Comparison of ENCODE assay signal across 28 mouse cellular contexts in genomic region chr9:107112791-107113190, GRCm38 (mm10).
DNase-seq lines count a peak whose midpoint lies in the region; ATAC-seq and TF ChIP-seq lines count a peak whose summit lies in the region.
"Had no signal": no experiment of that assay in that cellular context is flagged by ENCODE, and none has a peak within 500 bp of the region (broad histone marks: within the 10 kb centered on the region; RNA-seq: fewer than 3 reads in every experiment).

No protein-coding gene starts in this region.

- no peak overlapping the region for H3K4me3 ChIP-seq in intestine, embryonic 16.5 days (ENCODE audit: low read length)
- H3K4me3 ChIP-seq in kidney, embryonic 15.5 days (replicated peaks): no peak overlapping the region
- H3K4me3 ChIP-seq: forebrain, embryonic 15.5 days; heart, embryonic 13.5 days; limb, embryonic 13.5 days; liver, embryonic 12.5 days; neural tube, embryonic 12.5 days had no signal

- TF ChIP-seq POLR2A in brain, embryonic 14.5 days (IDR thresholded peaks at IDR 0.05; ENCODE audit: borderline replicate concordance, extremely low read depth, insufficient read depth, insufficient read length, poor library complexity, severe bottlenecking): no peak

- H3K27ac ChIP-seq in intestine, embryonic 16.5 days (ENCODE audit: low read length): no peak overlapping the region
- H3K27ac ChIP-seq in kidney, embryonic 15.5 days: no peak overlapping the region
- H3K27ac ChIP-seq: forebrain, embryonic 15.5 days; heart, embryonic 13.5 days; hindbrain, postnatal 0 days; limb, embryonic 13.5 days; liver, embryonic 12.5 days; neural tube, embryonic 12.5 days; stomach, postnatal 0 days had no signal

- H3K9me3 ChIP-seq in intestine, embryonic 16.5 days (ENCODE audit: control insufficient read depth, low read length): no peaks in the 10 kb centered on the region
- no peaks in the 10 kb centered on the region for H3K9me3 ChIP-seq in kidney, embryonic 15.5 days (replicated peaks)
- H3K9me3 ChIP-seq: forebrain, embryonic 15.5 days; G1E; heart, embryonic 13.5 days; limb, embryonic 13.5 days; liver, embryonic 12.5 days; neural tube, embryonic 12.5 days had no signal

- H3K36me3 ChIP-seq in intestine, embryonic 16.5 days (ENCODE audit: control insufficient read depth, insufficient read depth, low read length): no peaks in the 10 kb centered on the region
- H3K36me3 ChIP-seq in kidney, embryonic 15.5 days: no peaks in the 10 kb centered on the region
- H3K36me3 ChIP-seq: forebrain, embryonic 15.5 days; G1E; heart, embryonic 13.5 days; limb, embryonic 13.5 days; liver, embryonic 12.5 days; neural tube, embryonic 12.5 days had no signal

- ATAC-seq in monocyte, adult 5-6 weeks (replicated peaks; ENCODE audit: insufficient number of reproducible peaks, low FRiP score, low TSS enrichment, poor library complexity, severe bottlenecking): no peak
- ATAC-seq in intestine, embryonic 16.5 days: no peak
- no peak for ATAC-seq in kidney, embryonic 15.5 days (replicated peaks; ENCODE audit: low FRiP score)
- ATAC-seq: forebrain, embryonic 15.5 days; hindbrain, postnatal 0 days; intestine, postnatal 0 days; liver, embryonic 12.5 days; Patski had no signal

- DNase-seq in cerebellum, adult 11-12 months: peak; percentile 59
- DNase-seq in cerebellum, postnatal 4 days (ENCODE audit: low spot score in 2 of 2): no peak
- peak; percentile 0 for DNase-seq in adipocyte (ENCODE audit: low spot score)
- DNase-seq in brain, embryonic 14.5 days (ENCODE audit: low read depth): peak; percentile 2
- peak; percentile 49 to 67 for DNase-seq in cerebellum, postnatal 10 days
- DNase-seq: B cell, adult 2 months; embryo, embryonic 11 days; gastrocnemius, postnatal 14 days; heart, adult 18-20 months; heart, postnatal 14 days; kidney, postnatal 36 days; lung, adult 18-20 months; lung, postnatal 10 days; right cerebral cortex, postnatal 14 days had no signal

- H3K27me3 ChIP-seq in intestine, embryonic 16.5 days (replicated peaks; ENCODE audit: control insufficient read depth, insufficient read depth, low read length): no peaks in the 10 kb centered on the region
- no peaks in the 10 kb centered on the region for H3K27me3 ChIP-seq in kidney, embryonic 15.5 days
- H3K27me3 ChIP-seq: forebrain, embryonic 15.5 days; heart, embryonic 13.5 days; limb, embryonic 13.5 days; liver, embryonic 12.5 days; neural tube, embryonic 12.5 days had no signal

- no peak overlapping the region for H3K4me2 ChIP-seq in intestine, embryonic 16.5 days (ENCODE audit: low read depth, low read length)
- H3K4me2 ChIP-seq in kidney, embryonic 15.5 days: no peak overlapping the region
- H3K4me2 ChIP-seq: forebrain, embryonic 15.5 days; heart, embryonic 13.5 days; limb, embryonic 13.5 days; liver, embryonic 12.5 days; midbrain, embryonic 11.5 days; neural tube, embryonic 12.5 days had no signal

- H3K4me1 ChIP-seq in intestine, embryonic 16.5 days (ENCODE audit: control insufficient read depth, insufficient read depth, low read length): no peaks in the 10 kb centered on the region
- no peaks in the 10 kb centered on the region for H3K4me1 ChIP-seq in kidney, embryonic 15.5 days
- H3K4me1 ChIP-seq: forebrain, embryonic 15.5 days; heart, embryonic 13.5 days; limb, embryonic 13.5 days; liver, embryonic 12.5 days; neural tube, embryonic 12.5 days had no signal

- no peak for TF ChIP-seq CTCF in brain, embryonic 14.5 days (IDR thresholded peaks at IDR 0.05; ENCODE audit: borderline replicate concordance, extremely low read depth, insufficient read depth, insufficient read length)

- 46% methylated on average over 3 of the region's 3 CpGs for WGBS in intestine, embryonic 16.5 days
- WGBS in kidney, embryonic 15.5 days: 73% methylated on average over 3 of the region's 3 CpGs

- H3K9ac ChIP-seq in intestine, embryonic 16.5 days (ENCODE audit: low read depth, low read length): no peak overlapping the region
- H3K9ac ChIP-seq in kidney, embryonic 15.5 days: no peak overlapping the region
- H3K9ac ChIP-seq: forebrain, embryonic 15.5 days; heart, embryonic 13.5 days; limb, embryonic 13.5 days; liver, embryonic 12.5 days; neural tube, embryonic 12.5 days had no signal

Comparison
In these comparisons a context has a peak if more than half of its experiments do, and no peak if none do; other contexts are left out.
1. DNase-seq: peak in cerebellum, adult 11-12 months (single experiment), adipocyte (single experiment), brain, embryonic 14.5 days (single experiment) and cerebellum, postnatal 10 days (2 of 2); none in cerebellum, postnatal 4 days (0 of 2).